Mouse (Mus musculus): ENCODE data around the gene Pkmyt1. TPM values are rescaled to one million over a fixed set of nuclear protein-coding genes. Genes with fewer than 3 reads are reported as not detected.
A peak's percentile ranks its signal among the peaks of the same experiment; 100 is the strongest.

Pkmyt1 gene
- polyA plus RNA-seq, 1 experiment from 2014 or later: 21.1 TPM

DNA sequence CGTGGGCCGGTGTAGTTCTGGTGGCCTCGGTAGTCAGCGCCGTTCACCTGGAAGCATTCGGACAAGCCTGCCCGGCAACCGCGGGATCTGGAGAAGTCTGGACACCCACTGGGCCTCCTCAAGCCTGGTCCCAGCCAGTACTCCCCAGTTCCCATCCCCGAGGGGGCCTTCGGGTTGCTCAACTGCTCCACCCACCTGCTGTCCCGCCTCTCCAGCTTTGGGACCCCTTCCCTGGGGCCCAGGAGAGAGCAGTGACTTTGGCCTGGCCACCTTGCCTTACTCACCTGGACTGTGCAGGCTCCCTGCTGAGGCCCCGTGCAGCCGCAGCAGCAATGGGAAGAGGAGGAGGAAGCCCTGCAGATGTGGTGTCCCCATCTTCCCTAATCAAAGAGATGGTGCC lies 18.5 kb downstream of the Pkmyt1 start:
- DNase-seq (ENCODE audit: low spot score): no peak
- WGBS: 6% methylated on average over 14 of the region's 14 CpGs
- H3K9me3 ChIP-seq (replicated peaks; ENCODE audit: low read length): no peaks in the 10 kb centered on the region
- peaks cover 29% of the 10 kb centered on the region for H3K4me1 ChIP-seq (replicated peaks; ENCODE audit: insufficient read depth, low read length)
- H3K4me3 ChIP-seq (replicated peaks; ENCODE audit: low read depth, low read length): no peak overlapping the region
- no peak for TF ChIP-seq CTCF (IDR thresholded peaks at IDR 0.05; ENCODE audit: low read depth)
- H3K27me3 ChIP-seq (ENCODE audit: insufficient read depth, low read length): peaks cover 36% of the 10 kb centered on the region
- H3K9ac ChIP-seq (ENCODE audit: low read depth, low read length): no peak overlapping the region
- no peak for ATAC-seq (replicated peaks; ENCODE audit: low FRiP score, low read depth)
- no peaks in the 10 kb centered on the region for H3K36me3 ChIP-seq (ENCODE audit: insufficient read depth, low read length)
- peak overlapping the region; percentile 68 for H3K4me2 ChIP-seq (ENCODE audit: low read length)
- H3K27ac ChIP-seq: no peak overlapping the region

GRCm38 (mm10) chr17:23745301-23746251 lies 19.4 kb downstream of the Pkmyt1 start, which contains the start of gene Kremen2:
Kremen2 (minus strand) TSS chr17:23745833.
- H3K27me3 ChIP-seq (ENCODE audit: insufficient read depth, low read length): peaks cover 36% of the 10 kb centered on the region
- peaks cover 28% of the 10 kb centered on the region for H3K4me1 ChIP-seq (replicated peaks; ENCODE audit: insufficient read depth, low read length)
- no peaks in the 10 kb centered on the region for H3K36me3 ChIP-seq (ENCODE audit: insufficient read depth, low read length)
- no peak within 1 kb of the TSS for H3K27ac ChIP-seq
- DNase-seq (ENCODE audit: low spot score) (no peak), ATAC-seq (replicated peaks; ENCODE audit: low FRiP score, low read depth) (no peak)
- H3K9ac ChIP-seq (ENCODE audit: low read depth, low read length): 0 out of 2 replicates have a peak within 1 kb of the TSS, but pooled peaks have one; percentile 15
- no peaks in the 10 kb centered on the region for H3K9me3 ChIP-seq (replicated peaks; ENCODE audit: low read length)
- H3K4me2 ChIP-seq (ENCODE audit: low read length): peak within 1 kb of the TSS; percentile 68
- under 1% methylated on average over 40 of the region's 45 CpGs for WGBS
- peak within 1 kb of the TSS; percentile 26 for H3K4me3 ChIP-seq (replicated peaks; ENCODE audit: low read depth, low read length)
- no peak for TF ChIP-seq CTCF (IDR thresholded peaks at IDR 0.05; ENCODE audit: low read depth)

DNA sequence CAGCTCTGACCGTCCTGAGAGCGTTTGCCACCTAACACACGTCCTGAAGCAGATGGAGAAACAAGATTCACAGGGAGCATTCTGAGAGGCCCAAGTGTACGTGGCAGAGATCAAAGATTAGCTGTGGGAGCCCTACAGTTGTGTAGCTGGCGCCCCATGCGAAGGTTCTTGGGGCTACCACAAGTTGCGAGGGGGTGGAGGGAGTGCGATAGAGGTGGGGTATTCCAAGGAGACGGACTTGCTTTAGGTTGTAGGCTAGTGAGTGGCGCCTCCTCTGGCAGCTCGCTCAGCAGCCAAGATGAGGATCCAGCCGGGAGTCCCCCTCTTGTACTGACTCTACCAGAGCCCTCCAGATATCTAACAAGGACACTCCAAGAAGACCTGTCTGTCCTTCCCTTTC lies 20.2 kb downstream of the Pkmyt1 start:
- Histone ChIP-seq H3K36me3 (ENCODE audit: insufficient read depth, low read length) (no peaks in the 10 kb centered on the region; the same call in 1 of the 2 replicates), H3K9ac (ENCODE audit: low read depth, low read length) (no peak overlapping the region), H3K4me3 (replicated peaks; ENCODE audit: low read depth, low read length) (peak overlapping the region; percentile 26; the same call in 1 of the 2 replicates), H3K4me1 (replicated peaks; ENCODE audit: insufficient read depth, low read length) (peaks cover 26% of the 10 kb centered on the region), H3K9me3 (replicated peaks; ENCODE audit: low read length) (no peaks in the 10 kb centered on the region), H3K27ac (no peak overlapping the region), H3K4me2 (ENCODE audit: low read length) (peak overlapping the region; percentile 68), H3K27me3 (ENCODE audit: insufficient read depth, low read length) (peaks cover 36% of the 10 kb centered on the region)
- WGBS: 8% methylated on average over 12 of the region's 12 CpGs
- TF ChIP-seq CTCF (IDR thresholded peaks at IDR 0.05; ENCODE audit: low read depth): peak; percentile 49
- DNase-seq (ENCODE audit: low spot score): no peak
- no peak for ATAC-seq (replicated peaks; ENCODE audit: low FRiP score, low read depth)

GRCm38 (mm10) chr17:23746767-23747166 lies 20.6 kb downstream of the Pkmyt1 start:
- ATAC-seq (replicated peaks; ENCODE audit: low FRiP score, low read depth): no peak
- Histone ChIP-seq H3K9ac (ENCODE audit: low read depth, low read length) (no peak overlapping the region), H3K27me3 (ENCODE audit: insufficient read depth, low read length) (peaks cover 32% of the 10 kb centered on the region), H3K9me3 (replicated peaks; ENCODE audit: low read length) (no peaks in the 10 kb centered on the region), H3K4me3 (replicated peaks; ENCODE audit: low read depth, low read length) (no peak overlapping the region), H3K4me2 (ENCODE audit: low read length) (no peak overlapping the region), H3K27ac (no peak overlapping the region), H3K36me3 (ENCODE audit: insufficient read depth, low read length) (peaks cover 4% of the 10 kb centered on the region; the same call in 1 of the 2 replicates), H3K4me1 (replicated peaks; ENCODE audit: insufficient read depth, low read length) (peaks cover 26% of the 10 kb centered on the region)
- no peak for TF ChIP-seq CTCF (IDR thresholded peaks at IDR 0.05; ENCODE audit: low read depth)
- WGBS: 71% methylated on average over 3 of the region's 3 CpGs
- no peak for DNase-seq (ENCODE audit: low spot score)

- Histone ChIP-seq H3K9me3 (replicated peaks; ENCODE audit: low read length) (no peaks in the 10 kb centered on the region), H3K36me3 (ENCODE audit: insufficient read depth, low read length) (peaks cover 10% of the 10 kb centered on the region; the same call in 1 of the 2 replicates), H3K4me1 (replicated peaks; ENCODE audit: insufficient read depth, low read length) (peaks cover 19% of the 10 kb centered on the region), H3K27ac (no peak overlapping the region), H3K4me2 (ENCODE audit: low read length) (no peak overlapping the region), H3K4me3 (replicated peaks; ENCODE audit: low read depth, low read length) (no peak overlapping the region), H3K9ac (ENCODE audit: low read depth, low read length) (no peak overlapping the region), H3K27me3 (ENCODE audit: insufficient read depth, low read length) (peaks cover 25% of the 10 kb centered on the region)
- ATAC-seq (replicated peaks; ENCODE audit: low FRiP score, low read depth) (no peak), DNase-seq (ENCODE audit: low spot score) (no peak)
- WGBS: 85% methylated on average over 3 of the region's 3 CpGs
- TF ChIP-seq CTCF (IDR thresholded peaks at IDR 0.05; ENCODE audit: low read depth): no peak
Observed at GRCm38 (mm10) chr17:23747471-23747870, 21.3 kb downstream of the Pkmyt1 start.

DNA sequence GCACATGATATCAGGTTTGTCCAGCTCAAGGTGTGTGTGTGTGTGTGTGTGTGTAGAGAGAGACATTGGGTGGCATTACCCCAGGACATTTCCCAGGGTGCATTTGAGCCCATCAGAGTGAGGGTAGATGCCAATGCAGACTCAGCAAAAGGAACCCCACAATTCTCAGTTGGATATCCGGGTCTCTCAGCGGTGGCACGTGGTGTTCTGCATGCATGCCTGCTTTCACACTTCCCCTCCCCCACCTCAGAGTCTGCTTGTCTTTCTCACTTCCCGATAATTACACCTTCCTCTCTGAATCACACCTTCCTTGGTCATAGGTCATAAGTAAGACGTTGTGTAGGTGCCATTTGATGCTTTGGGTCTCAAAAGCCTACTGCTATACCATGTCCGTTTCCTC lies 21.9 kb downstream of the Pkmyt1 start:
- no peak for ATAC-seq (replicated peaks; ENCODE audit: low FRiP score, low read depth)
- Histone ChIP-seq H3K4me3 (replicated peaks; ENCODE audit: low read depth, low read length) (no peak overlapping the region), H3K36me3 (ENCODE audit: insufficient read depth, low read length) (peaks cover 10% of the 10 kb centered on the region; the same call in 1 of the 2 replicates), H3K27me3 (ENCODE audit: insufficient read depth, low read length) (peaks cover 20% of the 10 kb centered on the region), H3K27ac (no peak overlapping the region), H3K4me1 (replicated peaks; ENCODE audit: insufficient read depth, low read length) (peaks cover 16% of the 10 kb centered on the region), H3K4me2 (ENCODE audit: low read length) (no peak overlapping the region), H3K9ac (ENCODE audit: low read depth, low read length) (no peak overlapping the region), H3K9me3 (replicated peaks; ENCODE audit: low read length) (no peaks in the 10 kb centered on the region)
- no peak for DNase-seq (ENCODE audit: low spot score)
- TF ChIP-seq CTCF (IDR thresholded peaks at IDR 0.05; ENCODE audit: low read depth): no peak
- WGBS: 15% methylated on average over 6 of the region's 6 CpGs
